Mouse (Mus musculus) cerebellum, adult 2 months (tissue): ENCODE data around the gene Magoh. TPM values are rescaled to one million over a fixed set of nuclear protein-coding genes. Genes with fewer than 3 reads are reported as not detected.

Experiments used
- DNase-seq, 2 experiments: peaks; one replicate each; pipeline ENCODE4 v3.0.0; 2021
- H3K27ac ChIP-seq: fragments of 200-500 bp; 2 replicates; pipeline ENCODE4 v1.5.1; 2012; ENCODE audit warnings: low read length, control low read depth, inconsistent platforms; ENCODE audit not compliant: insufficient read depth
- H3K27me3 ChIP-seq: fragments of 200-500 bp; 2 replicates; pipeline ENCODE4 v1.6.1; 2012; ENCODE audit warnings: inconsistent platforms, mild to moderate bottlenecking, low read length, moderate library complexity; ENCODE audit not compliant: control insufficient read depth, insufficient read depth
- H3K4me1 ChIP-seq: fragments of 200-500 bp; 2 replicates; pipeline ENCODE4 v1.6.1; 2011; ENCODE audit warnings: low read length; ENCODE audit not compliant: control insufficient read depth, insufficient read depth
- H3K4me3 ChIP-seq: fragments of 200-500 bp; replicated peaks from 2 replicates; pipeline ENCODE3; 2011; ENCODE audit warnings: mild to moderate bottlenecking, low read depth, low read length, control low read depth; ENCODE audit not compliant: insufficient read depth
- CTCF ChIP-seq: fragments of 200-500 bp; IDR thresholded peaks from 2 replicates; pipeline ENCODE4 v1.5.1; 2011; ENCODE audit warnings: low read depth, mild to moderate bottlenecking, control low read depth, low read length, moderate library complexity, borderline replicate concordance; ENCODE audit not compliant: insufficient read depth
- POLR2A ChIP-seq: fragments of 200-500 bp; IDR thresholded peaks from 2 replicates; pipeline ENCODE4 v1.6.1; 2011; ENCODE audit warnings: low read length, control low read depth, borderline replicate concordance; ENCODE audit not compliant: insufficient read depth
- WGBS: fragments of 180-500 bp; shearing (Covaris S2); methylation state at CpG from one replicate; pipeline ENCODE4 v1.1.7; 2018; 5-methylcytosine and 5-hydroxymethylcytosine counted together
- polyA plus RNA-seq: library from polyadenylated mRNA; depleted of rRNA; stranded (reverse); fragments of >200 nt; gene quantifications from 2 replicates; pipeline ENCODE4 v1.2.3, GENCODE M21; 2012; rRNA removed

Magoh gene
- polyA plus RNA-seq, 1 experiment: 58.7 TPM

GRCm38 (mm10) chr4:107935254-107935653 lies 55.7 kb downstream of the Magoh start:
- no peak for TF ChIP-seq POLR2A
- TF ChIP-seq CTCF: no peak
- no peak overlapping the region for H3K27ac ChIP-seq
- H3K27me3 ChIP-seq: no peaks in the 10 kb centered on the region
- no peak overlapping the region for H3K4me3 ChIP-seq
- no peak for DNase-seq
- 85% methylated on average over 3 of the region's 3 CpGs for WGBS
- H3K4me1 ChIP-seq: peaks cover 4% of the 10 kb centered on the region; the same call in 1 of the 2 replicates

Other genes with a start within 250 kb of the Magoh start
- 0.47 and 0.51 TPM in 2 replicates for gene Dmrtb1, start 195.5 kb upstream of the Magoh start, polyA plus RNA-seq
- gene Lrp8, start 77.5 kb upstream of the Magoh start, polyA plus RNA-seq: 55.4 and 62.4 TPM in 2 replicates
- gene 0610037L13Rik, start 10.1 kb downstream of the Magoh start, polyA plus RNA-seq: 129 and 137 TPM in 2 replicates
- gene Cpt2, start 43.9 kb downstream of the Magoh start, polyA plus RNA-seq: 15.4 and 16.2 TPM in 2 replicates
- 0.10 TPM in 1 of 2 replicates, not detected in the other for gene Slc1a7, start 88.6 kb downstream of the Magoh start, polyA plus RNA-seq
- 1.0 and 1.8 TPM in 2 replicates for gene Podn, start 216.7 kb downstream of the Magoh start, polyA plus RNA-seq